Mouse (Mus musculus): Measurements from ENCODE around the gene Fth1. TPM values are rescaled to one million over a fixed set of nuclear protein-coding genes. Genes with fewer than 3 reads are reported as not detected.

Gene Fth1
- polyA plus RNA-seq, 1 experiment from 2014 or later, result 3,837 TPM

GRCm38 (mm10) chr19:9945800-9946564, 34.4 kb upstream of the Fth1 start:
- Histone ChIP-seq H3K4me3 (replicated peaks) (no peak overlapping the region), H3K9ac (no peak overlapping the region), H3K4me1 (replicated peaks) (peaks cover 19% of the 10 kb centered on the region), H3K9me3 (replicated peaks) (no peaks in the 10 kb centered on the region), H3K27ac (replicated peaks) (no peak overlapping the region), H3K4me2 (no peak overlapping the region), H3K27me3 (no peaks in the 10 kb centered on the region), H3K36me3 (replicated peaks) (no peaks in the 10 kb centered on the region)
- ATAC-seq (ENCODE audit: insufficient read depth), result no peak
- WGBS (ENCODE audit: insufficient replicate concordance), result 74% methylated on average over 8 of the region's 8 CpGs

GRCm38 (mm10) chr19:9946986-9947385, 33.4 kb upstream of the Fth1 start:
- no peak overlapping the region for H3K4me2 ChIP-seq
- peaks cover 13% of the 10 kb centered on the region for H3K4me1 ChIP-seq (replicated peaks)
- H3K9me3 ChIP-seq (replicated peaks), result no peaks in the 10 kb centered on the region
- no peak overlapping the region for H3K4me3 ChIP-seq (replicated peaks)
- no peaks in the 10 kb centered on the region for H3K27me3 ChIP-seq
- H3K9ac ChIP-seq, result no peak overlapping the region
- 60% methylated on average over 3 of the region's 3 CpGs for WGBS (ENCODE audit: insufficient replicate concordance)
- no peaks in the 10 kb centered on the region for H3K36me3 ChIP-seq (replicated peaks)
- no peak overlapping the region for H3K27ac ChIP-seq (replicated peaks)
- ATAC-seq (ENCODE audit: insufficient read depth), result no peak

- WGBS (ENCODE audit: insufficient replicate concordance), result 53% methylated on average over 3 of the region's 3 CpGs
- no peaks in the 10 kb centered on the region for H3K36me3 ChIP-seq (replicated peaks)
- H3K27ac ChIP-seq (replicated peaks), result no peak overlapping the region
- H3K9me3 ChIP-seq (replicated peaks), result no peaks in the 10 kb centered on the region
- no peak overlapping the region for H3K4me2 ChIP-seq
- no peaks in the 10 kb centered on the region for H3K27me3 ChIP-seq
- ATAC-seq (ENCODE audit: insufficient read depth), result no peak
- no peak overlapping the region for H3K4me3 ChIP-seq (replicated peaks)
- H3K9ac ChIP-seq, result no peak overlapping the region
- H3K4me1 ChIP-seq (replicated peaks), result peaks cover 44% of the 10 kb centered on the region
Observed at GRCm38 (mm10) chr19:9952390-9952789, 28.0 kb upstream of the Fth1 start.

GRCm38 (mm10) chr19:9952912-9953311, 27.5 kb upstream of the Fth1 start:
- H3K27me3 ChIP-seq, result no peaks in the 10 kb centered on the region
- no peak for ATAC-seq (ENCODE audit: insufficient read depth)
- H3K9ac ChIP-seq, result no peak overlapping the region
- no peak overlapping the region for H3K4me2 ChIP-seq
- peaks cover 48% of the 10 kb centered on the region for H3K4me1 ChIP-seq (replicated peaks)
- H3K27ac ChIP-seq (replicated peaks), result no peak overlapping the region
- no peak overlapping the region for H3K4me3 ChIP-seq (replicated peaks)
- 67% methylated on average over 3 of the region's 3 CpGs for WGBS (ENCODE audit: insufficient replicate concordance)
- no peaks in the 10 kb centered on the region for H3K9me3 ChIP-seq (replicated peaks)
- H3K36me3 ChIP-seq (replicated peaks), result no peaks in the 10 kb centered on the region

- Histone ChIP-seq H3K4me3 (replicated peaks) (no peak overlapping the region), H3K9ac (peak overlapping the region; percentile 29; the same call in 1 of the 2 replicates), H3K9me3 (replicated peaks) (no peaks in the 10 kb centered on the region), H3K4me2 (peak overlapping the region; percentile 50), H3K4me1 (replicated peaks) (peaks cover 52% of the 10 kb centered on the region), H3K27me3 (no peaks in the 10 kb centered on the region), H3K36me3 (replicated peaks) (no peaks in the 10 kb centered on the region), H3K27ac (replicated peaks) (peak overlapping the region; percentile 88)
- peak; percentile 65 for ATAC-seq (ENCODE audit: insufficient read depth)
- 14% methylated on average over 7 of the region's 7 CpGs for WGBS (ENCODE audit: insufficient replicate concordance)
Observed at GRCm38 (mm10) chr19:9954055-9954810, 26.2 kb upstream of the Fth1 start.

- Histone ChIP-seq H3K27me3 (no peaks in the 10 kb centered on the region), H3K4me3 (replicated peaks) (0 out of 2 replicates have a peak overlapping the region, but pooled peaks have one; percentile 6), H3K9ac (peak overlapping the region; percentile 29; the same call in 1 of the 2 replicates), H3K9me3 (replicated peaks) (no peaks in the 10 kb centered on the region), H3K36me3 (replicated peaks) (no peaks in the 10 kb centered on the region), H3K4me2 (peak overlapping the region; percentile 50), H3K27ac (replicated peaks) (peak overlapping the region; percentile 88), H3K4me1 (replicated peaks) (peaks cover 52% of the 10 kb centered on the region)
- ATAC-seq (ENCODE audit: insufficient read depth), result peak; percentile 48
- WGBS (ENCODE audit: insufficient replicate concordance), result 32% methylated on average over 5 of the region's 5 CpGs
Observed at GRCm38 (mm10) chr19:9954811-9955202, 25.6 kb upstream of the Fth1 start.

- Histone ChIP-seq H3K4me3 (replicated peaks) (no peak overlapping the region), H3K27me3 (no peaks in the 10 kb centered on the region), H3K9ac (0 out of 2 replicates have a peak overlapping the region, but pooled peaks have one; percentile 29), H3K9me3 (replicated peaks) (no peaks in the 10 kb centered on the region), H3K4me1 (replicated peaks) (peaks cover 52% of the 10 kb centered on the region), H3K4me2 (peak overlapping the region; percentile 50), H3K36me3 (replicated peaks) (no peaks in the 10 kb centered on the region), H3K27ac (replicated peaks) (peak overlapping the region; percentile 88)
- peak; percentile 46; the same call in 1 of the 2 replicates for ATAC-seq (ENCODE audit: insufficient read depth)
- WGBS (ENCODE audit: insufficient replicate concordance), result 24% methylated on average over 1 of the region's 1 CpGs
Observed at GRCm38 (mm10) chr19:9955438-9955837, 25.0 kb upstream of the Fth1 start.

- no peaks in the 10 kb centered on the region for H3K9me3 ChIP-seq (replicated peaks)
- H3K27me3 ChIP-seq, result no peaks in the 10 kb centered on the region
- peaks cover 52% of the 10 kb centered on the region for H3K4me1 ChIP-seq (replicated peaks)
- no peak for ATAC-seq (ENCODE audit: insufficient read depth)
- H3K27ac ChIP-seq (replicated peaks), result 0 out of 2 replicates have a peak overlapping the region, but pooled peaks have one; percentile 88
- 53% methylated on average over 4 of the region's 4 CpGs for WGBS (ENCODE audit: insufficient replicate concordance)
- H3K36me3 ChIP-seq (replicated peaks), result no peaks in the 10 kb centered on the region
- no peak overlapping the region for H3K4me2 ChIP-seq
- no peak overlapping the region for H3K4me3 ChIP-seq (replicated peaks)
- H3K9ac ChIP-seq, result no peak overlapping the region
Observed at GRCm38 (mm10) chr19:9956624-9957388, 23.6 kb upstream of the Fth1 start.

- Histone ChIP-seq H3K4me1 (replicated peaks) (peaks cover 49% of the 10 kb centered on the region), H3K27me3 (no peaks in the 10 kb centered on the region), H3K27ac (replicated peaks) (no peak overlapping the region), H3K9me3 (replicated peaks) (no peaks in the 10 kb centered on the region), H3K4me2 (no peak overlapping the region), H3K36me3 (replicated peaks) (no peaks in the 10 kb centered on the region), H3K4me3 (replicated peaks) (no peak overlapping the region), H3K9ac (no peak overlapping the region)
- no peak for ATAC-seq (ENCODE audit: insufficient read depth)
- 62% methylated on average over 5 of the region's 5 CpGs for WGBS (ENCODE audit: insufficient replicate concordance)
Observed at GRCm38 (mm10) chr19:9957965-9958364, 22.4 kb upstream of the Fth1 start.

- ATAC-seq (ENCODE audit: insufficient read depth), result no peak
- H3K4me2 ChIP-seq, result no peak overlapping the region
- H3K9ac ChIP-seq, result no peak overlapping the region
- H3K27ac ChIP-seq (replicated peaks), result no peak overlapping the region
- H3K4me3 ChIP-seq (replicated peaks), result no peak overlapping the region
- no peaks in the 10 kb centered on the region for H3K9me3 ChIP-seq (replicated peaks)
- peaks cover 41% of the 10 kb centered on the region for H3K4me1 ChIP-seq (replicated peaks)
- no peaks in the 10 kb centered on the region for H3K27me3 ChIP-seq
- no peaks in the 10 kb centered on the region for H3K36me3 ChIP-seq (replicated peaks)
- WGBS (ENCODE audit: insufficient replicate concordance), result 63% methylated on average over 5 of the region's 5 CpGs
Observed at GRCm38 (mm10) chr19:9960769-9961168, 19.6 kb upstream of the Fth1 start.

All from liver, embryonic 15.5 days (tissue).